Mouse (Mus musculus): ENCODE measurements at regions not wholly inside any gene's neighbourhood (a gene's known extent, or its start where the extent isn't known, plus 50 kb on each side); places are given as distances from the start of the nearest gene placed in this dataset.
A peak's percentile ranks its signal among the peaks of the same experiment; 100 is the strongest.
"Not testable (repeated sequence)": the region's sequence is repeated elsewhere in the genome, so short reads cannot be mapped to it uniquely, and the experiment has no call there.

GRCm38 (mm10) chr15:37120381-37120780 lies 112.8 kb upstream of the Zfp706 start:
- Histone ChIP-seq H3K4me3 (ENCODE audit: insufficient read depth, low read depth, low read length) (no peak overlapping the region), H3K27ac (ENCODE audit: insufficient read depth, low read depth, low read length) (no peak overlapping the region), H3K4me1 (ENCODE audit: control insufficient read depth, insufficient read depth, low read length) (no peaks in the 10 kb centered on the region)
- TF ChIP-seq POLR2A (IDR thresholded peaks at IDR 0.05; ENCODE audit: insufficient read depth, low read depth, low read length) (no peak), CTCF (IDR thresholded peaks at IDR 0.05; ENCODE audit: insufficient read depth, low read depth, low read length) (peak; percentile 49)
- 39% methylated on average over 6 of the region's 6 CpGs for WGBS

GRCm38 (mm10) chr15:37114119-37114518 lies 106.5 kb upstream of the Zfp706 start:
- peak; percentile 41; the same call in 1 of the 2 replicates for TF ChIP-seq CTCF (IDR thresholded peaks at IDR 0.05; ENCODE audit: insufficient read depth, low read depth, low read length)
- TF ChIP-seq POLR2A (IDR thresholded peaks at IDR 0.05; ENCODE audit: insufficient read depth, low read depth, low read length), result no peak
- Histone ChIP-seq H3K4me3 (ENCODE audit: insufficient read depth, low read depth, low read length) (no peak overlapping the region), H3K4me1 (ENCODE audit: control insufficient read depth, insufficient read depth, low read length) (peaks cover 2% of the 10 kb centered on the region; the same call in 1 of the 2 replicates), H3K27ac (ENCODE audit: insufficient read depth, low read depth, low read length) (no peak overlapping the region)
- WGBS, result 7% methylated on average over 8 of the region's 8 CpGs

GRCm38 (mm10) chr15:37110462-37110861 lies 102.9 kb upstream of the Zfp706 start:
- TF ChIP-seq CTCF (IDR thresholded peaks at IDR 0.05; ENCODE audit: insufficient read depth, low read depth, low read length) (no peak), POLR2A (IDR thresholded peaks at IDR 0.05; ENCODE audit: insufficient read depth, low read depth, low read length) (no peak)
- peaks cover 2% of the 10 kb centered on the region; the same call in 1 of the 2 replicates for H3K4me1 ChIP-seq (ENCODE audit: control insufficient read depth, insufficient read depth, low read length)
- no peak overlapping the region for H3K4me3 ChIP-seq (ENCODE audit: insufficient read depth, low read depth, low read length)
- no peak overlapping the region for H3K27ac ChIP-seq (ENCODE audit: insufficient read depth, low read depth, low read length)
- 95% methylated on average over 14 of the region's 14 CpGs for WGBS

GRCm38 (mm10) chr15:37102035-37102555 lies 94.5 kb upstream of the Zfp706 start:
- no peak for TF ChIP-seq CTCF (IDR thresholded peaks at IDR 0.05; ENCODE audit: insufficient read depth, low read depth, low read length)
- TF ChIP-seq POLR2A (IDR thresholded peaks at IDR 0.05; ENCODE audit: insufficient read depth, low read depth, low read length), result no peak
- Histone ChIP-seq H3K27ac (ENCODE audit: insufficient read depth, low read depth, low read length) (no peak overlapping the region), H3K4me1 (ENCODE audit: control insufficient read depth, insufficient read depth, low read length) (no peaks in the 10 kb centered on the region), H3K4me3 (ENCODE audit: insufficient read depth, low read depth, low read length) (no peak overlapping the region)
- WGBS, result 48% methylated on average over 2 of the region's 2 CpGs

GRCm38 (mm10) chr15:37101419-37101818 lies 93.8 kb upstream of the Zfp706 start:
- no peak for TF ChIP-seq POLR2A (IDR thresholded peaks at IDR 0.05; ENCODE audit: insufficient read depth, low read depth, low read length)
- TF ChIP-seq CTCF (IDR thresholded peaks at IDR 0.05; ENCODE audit: insufficient read depth, low read depth, low read length), result no peak
- WGBS, result 97% methylated on average over 1 of the region's 1 CpGs
- no peaks in the 10 kb centered on the region for H3K4me1 ChIP-seq (ENCODE audit: control insufficient read depth, insufficient read depth, low read length)
- H3K27ac ChIP-seq (ENCODE audit: insufficient read depth, low read depth, low read length), result no peak overlapping the region
- H3K4me3 ChIP-seq (ENCODE audit: insufficient read depth, low read depth, low read length), result no peak overlapping the region

- 96% methylated on average over 6 of the region's 6 CpGs for whole genome bisulfite sequencing
- no peak for TF ChIP-seq CTCF (IDR thresholded peaks at IDR 0.05; ENCODE audit: insufficient read depth, low read depth, low read length)
- TF ChIP-seq POLR2A (IDR thresholded peaks at IDR 0.05; ENCODE audit: insufficient read depth, low read depth, low read length), result no peak
- H3K4me1 ChIP-seq (ENCODE audit: control insufficient read depth, insufficient read depth, low read length), result no peaks in the 10 kb centered on the region
- no peak overlapping the region for H3K27ac ChIP-seq (ENCODE audit: insufficient read depth, low read depth, low read length)
- H3K4me3 ChIP-seq (ENCODE audit: insufficient read depth, low read depth, low read length), result no peak overlapping the region
These were observed 93.3 kb upstream of the Zfp706 start for GRCm38 (mm10) chr15:37100767-37101288.

- 31% methylated on average over 17 of the region's 17 CpGs for WGBS
- H3K27ac ChIP-seq (ENCODE audit: insufficient read depth, low read depth, low read length), result no peak overlapping the region
- TF ChIP-seq CTCF (IDR thresholded peaks at IDR 0.05; ENCODE audit: insufficient read depth, low read depth, low read length), result 0 out of 2 replicates have a peak, but pooled peaks have one; percentile 21
- no peak for TF ChIP-seq POLR2A (IDR thresholded peaks at IDR 0.05; ENCODE audit: insufficient read depth, low read depth, low read length)
- no peak overlapping the region for H3K4me3 ChIP-seq (ENCODE audit: insufficient read depth, low read depth, low read length)
- H3K4me1 ChIP-seq (ENCODE audit: control insufficient read depth, insufficient read depth, low read length), result no peaks in the 10 kb centered on the region
These were observed 92.6 kb upstream of the Zfp706 start for GRCm38 (mm10) chr15:37099927-37100766.

- no peaks in the 10 kb centered on the region for H3K4me1 ChIP-seq (ENCODE audit: control insufficient read depth, insufficient read depth, low read length)
- no peak overlapping the region for H3K4me3 ChIP-seq (ENCODE audit: insufficient read depth, low read depth, low read length)
- 85% methylated on average over 1 of the region's 1 CpGs for WGBS
- TF ChIP-seq POLR2A (IDR thresholded peaks at IDR 0.05; ENCODE audit: insufficient read depth, low read depth, low read length) (no peak), CTCF (IDR thresholded peaks at IDR 0.05; ENCODE audit: insufficient read depth, low read depth, low read length) (no peak)
- no peak overlapping the region for H3K27ac ChIP-seq (ENCODE audit: insufficient read depth, low read depth, low read length)
These were observed 91.6 kb upstream of the Zfp706 start for GRCm38 (mm10) chr15:37099176-37099575.

- 95% methylated on average over 7 of the region's 7 CpGs for WGBS
- no peak overlapping the region for H3K4me3 ChIP-seq (ENCODE audit: insufficient read depth, low read depth, low read length)
- no peak overlapping the region for H3K27ac ChIP-seq (ENCODE audit: insufficient read depth, low read depth, low read length)
- H3K4me1 ChIP-seq (ENCODE audit: control insufficient read depth, insufficient read depth, low read length), result no peaks in the 10 kb centered on the region
- TF ChIP-seq CTCF (IDR thresholded peaks at IDR 0.05; ENCODE audit: insufficient read depth, low read depth, low read length) (no peak), POLR2A (IDR thresholded peaks at IDR 0.05; ENCODE audit: insufficient read depth, low read depth, low read length) (no peak)
These were observed 89.9 kb upstream of the Zfp706 start for GRCm38 (mm10) chr15:37097426-37097825.

- H3K4me3 ChIP-seq (ENCODE audit: insufficient read depth, low read depth, low read length); H3K4me1 ChIP-seq (ENCODE audit: control insufficient read depth, insufficient read depth, low read length); H3K27ac ChIP-seq (ENCODE audit: insufficient read depth, low read depth, low read length): not testable (repeated sequence)
- 69% methylated on average over 5 of the region's 5 CpGs for WGBS
These were observed 83.6 kb upstream of the Zfp706 start for GRCm38 (mm10) chr15:37091171-37091570.

Data from olfactory bulb, adult 2 months (tissue).